Mouse (Mus musculus) small intestine, adult 2 months (tissue): Measurements from ENCODE around the gene Hbb-bh2. TPM values are rescaled to one million over a fixed set of nuclear protein-coding genes. Genes with fewer than 3 reads are reported as not detected.
"Not testable (repeated sequence)": the region's sequence is repeated elsewhere in the genome, so short reads cannot be mapped to it uniquely, and the experiment has no call there.

Experiments
- H3K27ac ChIP-seq: fragments of 200-500 bp; 2 replicates; pipeline ENCODE4 v1.5.1; 2012; ENCODE audit warnings: low read depth, low read length, control low read depth, inconsistent platforms; ENCODE audit not compliant: insufficient read depth
- H3K27me3 ChIP-seq: fragments of 200-500 bp; 2 replicates; pipeline ENCODE4 v1.6.1; 2012; ENCODE audit warnings: mild to moderate bottlenecking, moderate library complexity, low read length, inconsistent platforms; ENCODE audit not compliant: control insufficient read depth, insufficient read depth
- H3K36me3 ChIP-seq: fragments of 200-500 bp; 2 replicates; pipeline ENCODE4 v1.6.1; 2012; ENCODE audit warnings: mild to moderate bottlenecking, low read length, control low read depth, inconsistent platforms; ENCODE audit not compliant: control insufficient read depth, insufficient read depth
- H3K4me1 ChIP-seq: fragments of 200-500 bp; 2 replicates; pipeline ENCODE4 v1.6.1; 2012; ENCODE audit warnings: low read length, inconsistent platforms, mixed read lengths; ENCODE audit not compliant: control insufficient read depth, insufficient read depth, insufficient read length
- H3K4me3 ChIP-seq: fragments of 200-500 bp; 2 replicates; pipeline ENCODE4 v1.5.1; 2012; ENCODE audit warnings: low read depth, mild to moderate bottlenecking, control low read depth, inconsistent platforms, low read length, moderate library complexity
- CTCF ChIP-seq: fragments of 200-500 bp; IDR thresholded peaks from 2 replicates; pipeline ENCODE4 v1.5.1; 2012; ENCODE audit warnings: low read depth, mild to moderate bottlenecking, control low read depth, inconsistent platforms, low read length, moderate library complexity, mixed read lengths; ENCODE audit not compliant: insufficient replicate concordance, insufficient read length; ENCODE audit errors: extremely low read depth
- POLR2A ChIP-seq: fragments of 200-500 bp; IDR thresholded peaks from 2 replicates; pipeline ENCODE4 v1.6.1; 2012; ENCODE audit warnings: low read depth, mild to moderate bottlenecking, control low read depth, inconsistent platforms, low read length, moderate library complexity
- WGBS: fragments of 180-500 bp; shearing (Covaris S2); methylation state at CpG from one replicate; pipeline ENCODE4 v1.1.7; 2018; 5-methylcytosine and 5-hydroxymethylcytosine counted together
- polyA plus RNA-seq: library from polyadenylated mRNA; depleted of rRNA; stranded (reverse); fragments of >200 nt; gene quantifications from 2 replicates; pipeline ENCODE4 v1.2.3, GENCODE M21; 2012

Gene Hbb-bh2
- polyA plus RNA-seq, 1 experiment: not detected

DNA sequence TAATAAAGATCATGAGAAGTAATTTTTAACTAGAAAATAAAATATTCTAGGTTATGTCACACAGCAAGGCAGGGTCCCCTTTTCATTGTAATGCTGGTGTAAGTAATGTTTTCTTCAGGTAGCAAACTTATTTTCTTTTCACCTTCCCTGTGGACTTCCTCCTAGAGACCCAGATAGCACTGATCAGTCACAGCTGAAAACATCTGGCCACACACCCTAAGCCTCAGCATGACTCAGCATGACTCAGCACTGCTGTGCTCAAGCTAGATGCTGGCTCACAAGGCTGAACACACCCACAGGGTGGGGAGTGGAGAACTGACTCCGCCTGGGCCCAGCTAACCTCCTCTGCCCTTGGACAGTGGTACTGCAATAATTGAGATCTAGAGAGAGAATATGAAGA is 20.5 kb upstream of the Hbb-bh2 start:
- TF ChIP-seq POLR2A: no peak
- TF ChIP-seq CTCF: no peak
- Histone ChIP-seq H3K36me3 (no peaks in the 10 kb centered on the region), H3K4me3 (no peak overlapping the region), H3K27ac (no peak overlapping the region), H3K4me1 (no peaks in the 10 kb centered on the region), H3K27me3 (no peaks in the 10 kb centered on the region)
- 22% methylated on average over 1 of the region's 1 CpGs for WGBS

DNA sequence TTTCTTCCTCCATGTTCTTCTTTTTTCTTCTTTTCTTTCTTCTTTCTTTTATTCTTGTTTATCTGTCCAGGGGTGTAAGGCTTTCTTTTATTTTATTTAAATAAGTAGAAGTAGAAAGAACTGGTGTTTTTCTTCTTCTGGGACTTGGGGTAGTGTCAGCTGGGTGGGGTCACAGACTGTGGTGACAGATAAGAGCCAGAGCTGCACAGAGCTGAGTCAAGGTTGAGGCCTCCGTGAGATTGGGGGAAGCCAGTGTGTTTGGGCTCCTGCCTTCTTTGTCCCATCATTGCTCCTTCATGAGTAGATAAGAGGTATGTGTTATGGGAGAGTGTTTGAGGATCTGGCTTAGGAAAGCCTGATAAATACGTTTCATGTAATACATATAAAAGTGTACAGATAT is 18.8 kb upstream of the Hbb-bh2 start:
- Histone ChIP-seq H3K27me3 (no peaks in the 10 kb centered on the region), H3K27ac (no peak overlapping the region), H3K36me3 (no peaks in the 10 kb centered on the region), H3K4me1 (no peaks in the 10 kb centered on the region), H3K4me3 (no peak overlapping the region)
- TF ChIP-seq POLR2A: no peak
- no peak for TF ChIP-seq CTCF
- 44% methylated on average over 2 of the region's 2 CpGs for WGBS

- TF ChIP-seq POLR2A: no peak
- no peak for TF ChIP-seq CTCF
- 56% methylated on average over 1 of the region's 1 CpGs for WGBS
- Histone ChIP-seq H3K4me3 (no peak overlapping the region), H3K27ac (no peak overlapping the region), H3K4me1 (no peaks in the 10 kb centered on the region), H3K36me3 (no peaks in the 10 kb centered on the region), H3K27me3 (no peaks in the 10 kb centered on the region)
Observed at GRCm38 (mm10) chr7:103854669-103855068, 14.3 kb upstream of the Hbb-bh2 start.

DNA sequence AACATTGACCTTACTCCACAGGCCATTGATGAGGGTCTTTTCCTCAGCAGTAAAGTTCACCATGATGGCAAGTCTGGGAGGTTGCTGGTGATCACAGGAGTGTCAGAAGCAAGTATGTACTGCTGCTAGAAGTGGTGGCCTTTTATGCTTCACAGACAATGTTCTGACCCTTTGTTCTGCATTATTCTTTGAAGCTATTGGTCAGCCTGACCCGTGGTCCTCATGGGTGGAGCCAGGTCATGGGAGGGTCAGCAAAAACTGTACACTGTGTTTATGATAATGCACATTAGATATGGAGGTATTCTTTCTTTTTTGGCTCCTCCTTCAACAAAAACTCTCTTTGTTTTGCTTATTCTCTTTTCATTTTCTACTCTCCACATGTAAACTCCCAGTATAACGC is 12.8 kb upstream of the Hbb-bh2 start, which contains the start of gene Hbb-y:
Gene Hbb-y, minus strand, starts transcription at position 127 of the 400 bp plus-strand sequence.
- no peak within 1 kb of the TSS for H3K27ac ChIP-seq
- H3K4me1 ChIP-seq: no peaks in the 10 kb centered on the region
- H3K4me3 ChIP-seq: no peak within 1 kb of the TSS
- WGBS: 49% methylated on average over 2 of the region's 2 CpGs
- no peaks in the 10 kb centered on the region for H3K36me3 ChIP-seq
- TF ChIP-seq CTCF: no peak
- no peak for TF ChIP-seq POLR2A
- H3K27me3 ChIP-seq: no peaks in the 10 kb centered on the region

- Histone ChIP-seq H3K36me3 (no peaks in the 10 kb centered on the region), H3K27me3 (no peaks in the 10 kb centered on the region), H3K4me3 (no peak overlapping the region), H3K4me1 (no peaks in the 10 kb centered on the region), H3K27ac (no peak overlapping the region)
- TF ChIP-seq CTCF (no peak), POLR2A (no peak)
- 34% methylated on average over 2 of the region's 2 CpGs for WGBS
Observed at GRCm38 (mm10) chr7:103844525-103845325, 4.4 kb upstream of the Hbb-bh2 start.

DNA sequence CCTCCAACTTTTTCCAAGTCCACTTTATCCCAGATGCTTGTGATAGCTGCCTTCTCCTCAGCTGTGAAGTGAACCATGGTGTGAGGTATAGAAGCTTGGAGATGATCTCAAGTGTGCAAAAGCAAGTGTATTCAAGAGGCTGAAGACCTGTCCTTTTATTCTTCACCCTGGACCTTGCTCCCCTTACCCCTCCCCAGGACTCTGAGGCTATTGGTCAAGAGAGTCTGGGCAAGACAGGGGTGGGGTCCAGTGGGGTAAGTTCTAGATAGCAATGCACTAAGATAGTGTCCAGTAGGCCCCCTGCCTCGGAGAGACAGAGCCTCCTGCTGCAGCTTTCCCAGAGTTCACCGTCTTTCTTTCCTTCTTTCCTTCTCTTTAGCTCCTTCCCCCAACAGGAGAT is 2.7 kb upstream of the Hbb-bh2 start, which contains the start of gene Hbb-bh1:
Gene Hbb-bh1, minus strand, starts transcription at position 131 of the 400 bp plus-strand sequence.
- Histone ChIP-seq H3K27ac (no peak within 1 kb of the TSS), H3K36me3 (no peaks in the 10 kb centered on the region), H3K27me3 (no peaks in the 10 kb centered on the region), H3K4me3 (no peak within 1 kb of the TSS), H3K4me1 (no peaks in the 10 kb centered on the region)
- no peak for TF ChIP-seq POLR2A
- WGBS: 68% methylated on average over 2 of the region's 2 CpGs

GRCm38 (mm10) chr7:103827808-103828207 is 12.5 kb downstream of the Hbb-bh2 start, which contains the start of gene Hbb-bs:
Gene Hbb-bs, minus strand, starts transcription at chr7:103828096.
- no peak within 1 kb of the TSS for H3K4me3 ChIP-seq
- H3K4me1 ChIP-seq: no peaks in the 10 kb centered on the region
- H3K27me3 ChIP-seq: no peaks in the 10 kb centered on the region
- no peak within 1 kb of the TSS for H3K27ac ChIP-seq
- H3K36me3 ChIP-seq: no peaks in the 10 kb centered on the region
- TF ChIP-seq POLR2A: no peak
- no peak for TF ChIP-seq CTCF
- WGBS: 86% methylated on average over 4 of the region's 4 CpGs

DNA sequence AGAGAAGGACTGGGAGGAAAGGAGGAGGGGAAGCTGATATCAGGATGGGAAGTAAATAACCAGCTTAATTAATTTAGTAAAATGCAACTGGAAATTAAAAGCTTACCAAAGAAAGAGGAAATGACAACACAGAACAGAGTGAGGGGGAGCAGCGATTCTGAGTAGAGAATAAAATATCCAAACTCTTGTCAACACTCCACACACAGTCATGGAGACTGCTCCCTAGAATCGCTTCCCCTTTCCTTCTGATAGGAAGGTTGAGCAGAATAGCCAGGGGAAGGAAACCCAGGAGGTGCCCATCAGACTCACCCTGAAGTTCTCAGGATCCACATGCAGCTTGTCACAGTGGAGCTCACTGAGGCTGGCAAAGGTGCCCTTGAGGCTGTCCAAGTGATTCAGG is 13.2 kb downstream of the Hbb-bh2 start:
- not testable (repeated sequence) for H3K27ac ChIP-seq, H3K4me3 ChIP-seq, H3K4me1 ChIP-seq, H3K27me3 ChIP-seq, H3K36me3 ChIP-seq
- no CpG with 5 or more reads among the region's 2 CpGs for WGBS
